Mouse (Mus musculus) embryonic fibroblast, embryonic 13.5 days (primary cell): Measurements from ENCODE around the gene Ing2.

Source experiments
- CTCF ChIP-seq: IDR thresholded peaks from 2 replicates; pipeline ENCODE4 v1.5.1; 2011; ENCODE audit warnings: mild to moderate bottlenecking, control low read depth, low read length, moderate library complexity, borderline replicate concordance; ENCODE audit not compliant: insufficient read depth
- POLR2A ChIP-seq: IDR thresholded peaks from 2 replicates; pipeline ENCODE4 v1.6.1; 2011; ENCODE audit warnings: low read depth, mild to moderate bottlenecking, control low read depth, low read length, moderate library complexity

GRCm38 (mm10) chr8:47684441-47684840, 9.1 kb upstream of the Ing2 start:
- TF ChIP-seq CTCF (no peak), POLR2A (no peak)
